Mouse (Mus musculus) hindlimb bud, embryonic 11.5 days (tissue): ENCODE results near the gene Snx10.

Experiments
- DNase-seq: peaks from one replicate; pipeline ENCODE4 v3.0.0-alpha.2; 2012; ENCODE audit warnings: low read depth, low spot score; ENCODE audit errors: extremely low spot score

Snx10 gene

GRCm38 (mm10) chr6:51529457-51529856, 5.8 kb downstream of the Snx10 start:
- no peak for DNase-seq

- DNase-seq = no peak
Measured at GRCm38 (mm10) chr6:51533467-51534200, 9.9 kb downstream of the Snx10 start.

DNA sequence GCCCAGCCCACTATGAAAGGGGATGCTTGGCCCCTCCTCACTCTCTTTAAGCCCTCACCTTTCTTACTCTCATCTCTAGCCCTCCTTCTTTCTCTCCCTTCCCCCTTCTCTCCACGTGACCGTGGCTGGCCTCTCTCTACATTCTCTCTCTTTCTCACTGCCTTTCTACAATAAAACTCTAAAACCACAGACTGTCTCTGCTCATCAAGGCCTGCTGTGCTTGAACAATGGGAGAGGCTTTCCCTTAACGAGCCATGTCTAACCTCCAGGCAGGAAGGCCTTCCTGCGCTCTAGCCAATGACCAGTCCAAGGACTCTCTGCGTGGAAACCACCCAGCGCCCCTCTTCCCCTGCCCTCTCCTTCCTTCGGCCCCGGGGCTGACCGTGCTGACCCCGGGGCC, 11.9 kb downstream of the Snx10 start:
- DNase-seq = no peak

DNA sequence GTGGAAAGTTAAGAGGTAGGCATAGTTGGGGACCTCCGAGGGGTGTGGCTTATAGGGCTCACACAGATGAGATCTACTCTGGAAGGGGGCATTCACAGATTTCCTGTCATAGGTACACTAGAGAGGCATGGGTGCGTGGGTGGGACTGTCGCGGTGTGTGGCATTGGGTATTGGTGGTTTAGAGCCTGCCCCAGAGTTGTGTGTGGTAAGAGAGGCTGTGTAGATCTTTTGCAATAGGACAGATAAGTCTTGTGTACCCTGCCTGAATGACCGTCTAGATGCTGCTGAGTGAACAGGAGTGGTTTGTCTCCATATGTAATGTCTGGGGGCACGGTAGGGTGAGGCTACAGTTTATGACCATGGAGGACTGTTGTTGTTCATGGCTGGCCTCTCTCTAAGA, 16.8 kb downstream of the Snx10 start:
- no peak for DNase-seq

GRCm38 (mm10) chr6:51541422-51541821, 17.7 kb downstream of the Snx10 start:
- no peak for DNase-seq

DNA sequence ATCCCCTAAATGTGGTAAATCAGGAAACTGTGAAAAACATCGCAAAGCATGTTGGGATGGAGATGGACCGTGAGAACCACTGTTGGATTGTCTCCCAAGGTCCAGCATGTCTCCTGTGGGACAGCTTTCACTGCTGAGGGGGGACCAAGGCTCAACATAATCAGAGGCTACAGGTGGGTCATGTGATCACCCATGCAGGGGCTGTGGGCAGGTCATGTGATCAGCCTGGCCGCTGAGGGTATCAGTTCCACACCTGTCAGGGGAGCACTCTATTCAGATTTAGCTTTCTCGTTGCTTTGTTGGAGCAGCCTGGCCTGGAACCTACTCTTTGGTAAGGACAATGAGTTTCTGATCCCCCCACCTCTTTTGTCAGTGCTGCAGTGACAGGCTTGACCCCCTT, 18.4 kb downstream of the Snx10 start:
- DNase-seq = no peak

- DNase-seq = no peak
Measured at GRCm38 (mm10) chr6:51543639-51544117, 20.0 kb downstream of the Snx10 start.

DNA sequence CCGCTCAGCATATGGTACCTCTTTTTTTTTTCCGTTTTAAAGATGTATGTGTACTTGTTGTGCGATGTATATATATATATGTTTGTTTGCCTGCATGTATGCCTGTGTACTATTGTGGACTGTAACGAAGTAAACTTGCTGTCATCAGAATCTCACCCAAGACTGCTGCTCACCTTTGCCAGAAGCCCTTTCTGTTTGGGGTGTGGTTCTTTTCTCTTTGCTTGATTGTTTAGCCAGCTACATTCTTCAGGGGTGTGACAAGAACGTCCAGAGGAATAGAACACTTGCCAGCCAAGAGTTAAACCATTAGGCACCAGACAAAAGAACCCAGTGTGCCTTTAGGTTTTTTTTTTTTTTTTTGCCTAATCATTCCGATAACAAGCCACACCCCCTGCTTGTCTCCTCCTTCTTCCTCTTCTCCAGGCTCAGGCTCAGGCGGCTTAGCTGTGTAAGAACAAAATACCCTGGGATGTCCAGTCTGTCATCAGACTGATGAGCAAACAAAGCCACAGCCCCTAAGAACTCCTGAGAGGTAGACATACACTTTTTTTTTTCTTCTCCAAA, 20.5 kb downstream of the Snx10 start:
- DNase-seq = no peak

DNA sequence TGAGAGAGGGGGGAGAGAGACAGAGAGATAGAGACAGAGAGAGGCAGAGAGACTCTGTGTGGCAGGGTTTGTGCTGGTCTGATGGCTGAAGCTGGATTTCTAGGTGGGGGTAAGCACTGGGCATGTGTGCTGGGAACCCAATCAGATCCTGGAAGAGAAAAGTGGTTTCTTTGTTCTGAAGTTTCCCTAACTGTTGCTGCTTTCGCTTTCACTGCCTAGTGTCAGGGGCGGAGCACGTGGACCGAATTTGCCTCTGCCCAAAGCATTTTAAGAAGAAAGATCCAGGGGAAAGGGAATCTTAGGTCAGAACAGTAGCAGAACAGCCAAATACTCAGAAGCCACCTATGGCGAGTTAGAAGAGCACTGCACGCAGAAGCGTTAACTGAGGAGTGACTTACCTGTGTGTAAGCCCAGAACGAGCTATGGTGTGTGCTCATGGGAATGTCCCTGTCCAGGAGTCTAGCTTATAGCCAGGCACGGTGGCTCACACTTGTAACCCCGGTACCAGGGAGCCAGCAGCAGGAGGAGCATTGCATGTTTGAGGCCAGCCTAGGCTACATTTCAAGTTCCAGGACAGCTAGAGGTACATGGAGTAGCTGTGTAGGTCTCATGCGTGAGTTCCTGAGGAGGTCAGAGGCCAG, 21.6 kb downstream of the Snx10 start:
- DNase-seq = no peak

DNA sequence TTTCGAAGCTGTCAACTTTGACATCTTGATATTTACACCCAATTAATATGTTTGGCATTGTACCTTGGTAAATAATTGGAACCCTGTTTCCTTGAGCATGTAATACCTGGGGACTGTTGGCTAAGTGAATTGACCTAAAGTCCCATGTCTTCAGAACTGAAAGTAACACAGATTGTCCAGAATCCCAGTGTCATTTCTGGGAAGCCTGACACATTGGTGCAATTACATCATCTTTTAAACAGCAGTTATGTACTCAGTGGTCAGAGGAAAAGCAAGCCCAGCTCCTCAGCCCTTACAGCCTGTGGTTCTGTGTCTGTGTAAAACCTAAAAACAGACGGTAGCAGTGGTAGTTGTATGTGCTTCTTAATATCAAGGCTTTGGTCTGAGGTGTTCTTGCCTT, 22.4 kb downstream of the Snx10 start:
- DNase-seq = no peak

GRCm38 (mm10) chr6:51548757-51549156, 25.1 kb downstream of the Snx10 start:
- DNase-seq = no peak

DNA sequence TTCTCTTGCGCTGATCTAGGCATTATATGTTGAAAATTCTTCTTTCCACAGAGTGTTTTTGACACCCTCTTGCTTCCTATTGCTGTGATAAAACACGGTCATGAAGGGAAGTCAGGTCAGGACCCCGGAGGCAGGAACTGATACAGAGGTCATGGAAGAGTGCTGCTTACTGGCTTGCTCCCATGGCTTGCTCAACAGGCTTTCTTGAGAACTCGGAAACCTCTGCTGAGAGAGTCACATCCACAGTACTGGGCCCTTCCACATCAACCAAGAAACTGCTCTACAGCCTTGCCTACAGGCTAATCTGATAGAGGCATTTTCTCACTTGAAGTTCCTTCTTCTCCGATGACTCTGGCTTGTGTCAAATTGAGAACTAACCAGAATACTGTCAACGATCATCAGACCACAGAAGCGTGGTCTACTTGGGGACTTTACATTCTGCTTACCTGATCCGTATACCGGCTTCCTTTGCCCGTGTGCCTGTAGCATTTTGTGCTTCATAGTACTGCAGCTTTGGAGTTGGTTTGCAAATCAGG, 27.6 kb downstream of the Snx10 start:
- DNase-seq = no peak

DNA sequence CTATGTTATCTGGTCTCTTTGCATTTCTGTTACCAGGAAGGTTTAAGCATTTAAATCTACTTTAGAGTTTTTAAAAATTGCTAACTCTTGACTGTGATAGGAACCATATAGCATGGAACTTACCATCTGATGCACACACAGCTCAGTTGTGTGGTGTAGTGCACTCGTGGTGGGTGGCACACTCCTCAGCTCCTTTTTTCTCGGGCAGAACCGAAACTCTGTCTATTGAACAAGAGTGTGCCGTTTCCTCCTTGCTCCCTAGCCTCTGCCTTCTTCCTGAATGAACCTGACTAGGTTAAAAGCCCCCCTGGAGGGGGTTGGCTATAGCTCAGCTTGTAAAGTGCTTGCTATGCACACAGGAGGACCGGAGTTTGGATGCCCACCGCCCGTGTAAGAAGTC, 32.9 kb downstream of the Snx10 start:
- DNase-seq = no peak

DNA sequence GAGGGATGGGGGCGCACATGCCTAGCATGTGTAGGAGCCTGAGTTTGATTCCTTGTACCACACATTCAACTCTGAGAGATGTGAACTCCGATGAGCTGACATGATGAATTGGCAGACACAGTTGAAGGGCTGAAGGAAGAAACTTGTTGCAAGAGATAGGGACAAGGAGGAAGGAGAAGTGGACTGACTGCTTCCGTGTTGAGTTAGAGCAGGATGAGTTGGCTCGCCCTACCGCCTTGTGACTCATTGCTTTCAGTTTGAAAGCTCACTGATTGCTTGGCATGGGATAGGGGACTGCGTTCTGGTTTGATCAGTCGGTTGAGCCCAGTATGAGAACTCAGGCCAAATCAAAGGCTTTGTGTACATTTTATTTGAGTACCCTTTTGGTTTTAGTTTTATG, 34.6 kb downstream of the Snx10 start:
- no peak for DNase-seq

- no peak for DNase-seq
Measured at GRCm38 (mm10) chr6:51566771-51567680, 43.3 kb downstream of the Snx10 start.

DNA sequence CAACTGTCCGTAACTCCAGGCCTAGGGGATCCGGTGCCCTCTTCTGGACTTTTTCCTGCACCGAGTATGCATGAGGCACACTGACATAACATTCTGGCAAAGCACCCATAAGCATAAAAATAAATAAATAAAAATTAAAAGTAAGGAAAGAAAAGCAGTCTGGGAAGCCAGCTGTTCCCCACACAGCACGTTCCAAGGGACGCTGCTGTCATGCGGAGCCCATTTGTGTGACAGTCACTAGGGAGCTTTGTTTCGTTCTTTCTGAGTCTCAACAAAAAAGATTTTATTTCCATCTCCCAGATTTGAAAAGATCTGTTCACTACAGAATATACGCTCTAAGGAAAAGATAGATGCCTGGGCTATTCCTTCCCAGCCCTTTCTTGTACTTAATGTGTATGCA, 45.4 kb downstream of the Snx10 start:
- no peak for DNase-seq

DNA sequence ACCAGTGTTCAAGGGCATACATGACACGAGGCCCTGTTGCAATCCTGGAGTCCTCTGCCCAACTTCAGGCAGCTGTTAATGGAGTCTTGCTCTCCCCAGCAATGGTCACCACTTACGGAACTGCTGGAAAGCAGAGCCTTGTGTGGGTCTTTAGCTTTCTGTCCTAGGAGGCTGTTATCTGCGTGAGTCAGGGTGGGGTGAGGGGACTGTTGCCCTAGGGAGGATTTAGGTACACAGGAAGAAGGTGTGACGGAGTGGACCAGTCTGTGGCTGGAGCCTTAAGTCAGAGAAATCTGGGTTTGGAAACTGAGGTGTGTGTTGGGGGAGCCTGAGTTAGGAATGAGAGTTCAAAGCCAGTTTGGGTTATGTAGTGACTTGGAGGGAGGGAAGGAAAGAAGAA, 49.4 kb downstream of the Snx10 start:
- DNase-seq = no peak

DNA sequence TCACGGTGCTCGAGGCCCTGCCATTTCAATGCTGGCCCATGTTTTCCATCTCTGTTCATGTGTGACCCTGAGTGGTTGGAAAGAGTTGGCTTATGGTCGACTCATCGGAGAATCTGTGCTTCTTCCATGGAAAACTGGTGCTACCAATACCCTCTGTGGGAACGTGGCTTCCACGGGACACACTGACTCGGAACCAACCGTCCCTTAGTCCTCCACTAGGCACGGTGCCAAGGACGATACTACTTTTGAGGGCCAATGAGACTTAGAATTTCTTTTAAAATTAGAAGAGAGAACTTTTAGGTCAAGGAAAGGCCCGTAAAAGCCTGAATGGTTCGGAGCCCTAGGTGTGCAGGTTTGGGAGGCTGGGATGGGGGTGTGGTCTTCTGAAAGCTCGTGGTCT, 50.4 kb downstream of the Snx10 start:
- no peak for DNase-seq

GRCm38 (mm10) chr6:51578415-51578814, 54.7 kb downstream of the Snx10 start:
- DNase-seq = no peak

- DNase-seq = peak; percentile 93
Measured at GRCm38 (mm10) chr6:51580040-51580680, 56.5 kb downstream of the Snx10 start.

DNA sequence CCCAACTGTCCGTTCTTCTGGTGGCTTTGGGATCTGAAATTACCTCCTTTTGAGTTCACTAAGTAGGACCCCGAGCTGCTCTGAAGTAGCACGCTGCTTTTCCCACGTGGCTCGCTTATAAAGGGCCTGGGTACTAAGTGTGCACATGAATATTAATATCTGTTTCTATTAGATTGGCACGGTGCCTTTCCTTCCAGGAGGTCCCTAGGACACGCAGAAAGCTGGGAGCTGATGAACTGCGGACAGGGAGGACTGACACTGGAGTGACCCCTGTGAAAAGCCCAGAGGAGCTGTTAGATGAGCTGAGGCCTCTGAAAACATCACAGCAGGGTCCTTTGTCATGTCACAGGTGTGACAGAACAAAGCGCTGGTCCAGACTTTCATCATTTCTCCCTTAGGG, 57.7 kb downstream of the Snx10 start:
- no peak for DNase-seq
